8 mouse cellular contexts compared by ENCODE assay signal in genomic region chr11:52360471-52361277, GRCm38 (mm10). TPM values are rescaled to one million over a fixed set of nuclear protein-coding genes. Genes with fewer than 3 reads are reported as not detected.
A peak's percentile ranks its signal among the peaks of the same experiment; 100 is the strongest.
DNase-seq lines count a peak whose midpoint lies in the region; ATAC-seq lines count a peak whose summit lies in the region.

Vdac1 (plus strand) TSS chr11:52360860.

- no peaks in the 10 kb centered on the region for H3K27me3 ChIP-seq in intestine, embryonic 15.5 days (replicated peaks)

- H3K4me2 ChIP-seq in intestine, embryonic 15.5 days (replicated peaks), result peak within 1 kb of the TSS; percentile 64

- peak; percentile 84 for DNase-seq in adrenal gland, adult 8-10 months
- DNase-seq in embryo, embryonic 11.5 days (ENCODE audit: low read depth, low spot score), result peak; percentile 78
- DNase-seq in gastrocnemius, postnatal 36 days, result peak; percentile 84 to 87
- DNase-seq in left cerebral cortex, postnatal 14 days (ENCODE audit: low spot score in 2 of 2), result peak; percentile 85 to 86
- DNase-seq in right cerebral cortex, postnatal 14 days, result peak; percentile 87
- peak; percentile 85 to 87 for DNase-seq in urinary bladder, postnatal 36 days (ENCODE audit: low spot score in 2 of 2)

- peak within 1 kb of the TSS; percentile 98 for H3K4me3 ChIP-seq in intestine, embryonic 15.5 days (replicated peaks)

- H3K4me1 ChIP-seq in intestine, embryonic 15.5 days (replicated peaks), result peaks cover 35% of the 10 kb centered on the region

- H3K9ac ChIP-seq in intestine, embryonic 15.5 days, result peak within 1 kb of the TSS; percentile 98

- under 1% methylated on average over 84 of the region's 84 CpGs for WGBS in intestine, embryonic 15.5 days

- intact Hi-C loops in gastrocnemius, postnatal 36 days (cut with DNase I), result no loop called here
- intact Hi-C loops in left cerebral cortex, postnatal 14 days (cut with DNase I), result no loop called here

- ATAC-seq in intestine, embryonic 15.5 days, result peak; percentile 94
- ATAC-seq in megakaryocyte-erythroid progenitor cell, adult 5-6 weeks (replicated peaks; ENCODE audit: low FRiP score, low TSS enrichment, poor library complexity, severe bottlenecking), result peak; percentile 74

- no peaks in the 10 kb centered on the region for H3K9me3 ChIP-seq in intestine, embryonic 15.5 days

- peak within 1 kb of the TSS; percentile 99 for H3K27ac ChIP-seq in intestine, embryonic 15.5 days

- H3K36me3 ChIP-seq in intestine, embryonic 15.5 days, result no peaks in the 10 kb centered on the region

RNA-seq across cellular contexts. Expression of gene Vdac1, which starts in this region (rescaled TPM):
- total RNA-seq in adrenal gland, adult 8-10 months (2022), result 100 to 1,000 TPM; 419 to 502 (median 469) TPM
- total RNA-seq in gastrocnemius, postnatal 36 days (2021), result 1,000 to 10,000 TPM; 1,307 to 1,453 TPM
- polyA plus RNA-seq in intestine, embryonic 15.5 days (2015; fragmentation: Nextera tagmentation; extraction: Ambion mirVana), result 287 and 295 TPM in 2 replicates
- total RNA-seq in left cerebral cortex, postnatal 14 days (2021), result 100 to 1,000 TPM; 606 to 617 TPM
- 192 and 199 TPM in 2 replicates for total RNA-seq in megakaryocyte-erythroid progenitor cell, adult 5-6 weeks (2014; fragmentation: Nextera tagmentation)
- total RNA-seq in megakaryocyte-erythroid progenitor cell, adult 5-6 weeks (2017), result 232 and 301 TPM in 2 replicates

Comparison
In these comparisons a context has a peak if more than half of its experiments do, and no peak if none do; other contexts are left out.
1. Peak in every context shown above with its lines: DNase-seq, ATAC-seq, H3K4me3 ChIP-seq and H3K27ac ChIP-seq.